Mouse (Mus musculus) cerebral cortex, adult 2 months (tissue): ENCODE measurements around the gene Gm572.

Experiments used
- WGBS: fragments of 180-500 bp; shearing (Covaris S2); methylation state at CpG from one replicate; pipeline ENCODE4 v1.1.7; 2018; 5-methylcytosine and 5-hydroxymethylcytosine counted together

Gene Gm572

GRCm38 (mm10) chr4:148643291-148644156 lies at the start of gene Gm572:
Gene Gm572, plus strand, starts transcription at chr4:148643317.
- WGBS: 64% methylated on average over 15 of the region's 15 CpGs

- 81% methylated on average over 11 of the region's 11 CpGs for WGBS
Measured at GRCm38 (mm10) chr4:148593996-148594395, 49.1 kb upstream of the Gm572 start.

- 56% methylated on average over 6 of the region's 6 CpGs for WGBS
Measured at GRCm38 (mm10) chr4:148595916-148596315, 47.2 kb upstream of the Gm572 start.

- 99% methylated on average over 3 of the region's 3 CpGs for WGBS
Measured at GRCm38 (mm10) chr4:148596731-148597130, 46.4 kb upstream of the Gm572 start.

- 96% methylated on average over 12 of the region's 12 CpGs for WGBS
Measured at GRCm38 (mm10) chr4:148598826-148599225, 44.3 kb upstream of the Gm572 start.

- 88% methylated on average over 4 of the region's 4 CpGs for WGBS
Measured at GRCm38 (mm10) chr4:148600316-148600715, 42.8 kb upstream of the Gm572 start.

GRCm38 (mm10) chr4:148601871-148602270 lies 41.2 kb upstream of the Gm572 start:
- WGBS: 57% methylated on average over 4 of the region's 4 CpGs

GRCm38 (mm10) chr4:148602357-148603120 lies 40.6 kb upstream of the Gm572 start, which contains the start of gene Masp2:
Gene Masp2, plus strand, starts transcription at chr4:148602554.
- 88% methylated on average over 14 of the region's 14 CpGs for WGBS

- 75% methylated on average over 10 of the region's 10 CpGs for WGBS
Measured at GRCm38 (mm10) chr4:148603376-148604139, 39.6 kb upstream of the Gm572 start.

GRCm38 (mm10) chr4:148604141-148604540 lies 39.0 kb upstream of the Gm572 start:
- 46% methylated on average over 7 of the region's 7 CpGs for WGBS

- 62% methylated on average over 3 of the region's 3 CpGs for WGBS
Measured at GRCm38 (mm10) chr4:148604541-148605165, 38.5 kb upstream of the Gm572 start.

- WGBS: 14% methylated on average over 5 of the region's 5 CpGs
Measured at GRCm38 (mm10) chr4:148607758-148608157, 35.4 kb upstream of the Gm572 start.

- 75% methylated on average over 5 of the region's 5 CpGs for WGBS
Measured at GRCm38 (mm10) chr4:148609805-148610204, 33.3 kb upstream of the Gm572 start.

- 54% methylated on average over 5 of the region's 5 CpGs for WGBS
Measured at GRCm38 (mm10) chr4:148610631-148611364, 32.3 kb upstream of the Gm572 start.

- 49% methylated on average over 4 of the region's 4 CpGs for whole genome bisulfite sequencing
Measured at GRCm38 (mm10) chr4:148612557-148612956, 30.6 kb upstream of the Gm572 start.

GRCm38 (mm10) chr4:148613738-148614137 lies 29.4 kb upstream of the Gm572 start:
- WGBS: 43% methylated on average over 9 of the region's 9 CpGs

GRCm38 (mm10) chr4:148619805-148620204 lies 23.3 kb upstream of the Gm572 start:
- WGBS: 84% methylated on average over 1 of the region's 1 CpGs

GRCm38 (mm10) chr4:148620718-148621117 lies 22.4 kb upstream of the Gm572 start:
- 63% methylated on average over 1 of the region's 1 CpGs for WGBS

- 61% methylated on average over 4 of the region's 4 CpGs for WGBS
Measured at GRCm38 (mm10) chr4:148622485-148622884, 20.6 kb upstream of the Gm572 start.

- 81% methylated on average over 4 of the region's 4 CpGs for WGBS
Measured at GRCm38 (mm10) chr4:148623609-148624008, 19.5 kb upstream of the Gm572 start.

GRCm38 (mm10) chr4:148625010-148625409 lies 18.1 kb upstream of the Gm572 start:
- 76% methylated on average over 10 of the region's 10 CpGs for WGBS
